ENCODE assay signal across 23 mouse cellular contexts in the genomic region with DNA sequence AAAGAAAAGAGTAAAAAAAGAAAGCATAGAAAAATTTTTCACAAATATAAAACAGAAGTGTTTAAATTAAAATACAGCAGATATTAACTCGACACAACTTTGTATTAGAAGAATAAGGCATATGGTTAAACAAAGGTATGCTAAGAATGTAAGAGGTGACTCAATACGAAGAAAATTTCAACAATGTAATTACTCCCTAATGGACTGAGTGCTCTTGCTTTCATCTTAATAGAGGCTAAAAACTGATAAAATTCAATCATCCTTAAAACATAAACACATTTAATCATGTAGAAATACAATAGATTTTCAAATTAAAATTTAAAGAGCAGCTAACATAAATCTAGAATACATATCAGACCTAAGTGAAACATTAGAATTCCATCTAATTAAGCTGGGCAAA.
DNase-seq lines count a peak whose midpoint lies in the region; ATAC-seq and TF ChIP-seq lines count a peak whose summit lies in the region.
"Had no signal": no experiment of that assay in that cellular context is flagged by ENCODE, and none has a peak within 500 bp of the region (broad histone marks: within the 10 kb centered on the region; RNA-seq: fewer than 3 reads in every experiment).

No protein-coding gene starts in this region.

- intact Hi-C loops in left cerebral cortex, postnatal 25 days (cut with DNase I): no loop called here

- 70% methylated on average over 2 of the region's 2 CpGs for WGBS in midbrain, embryonic 11.5 days
- 80% methylated on average over 2 of the region's 2 CpGs for WGBS in hindbrain, embryonic 14.5 days

- H3K4me3 ChIP-seq in midbrain, embryonic 11.5 days (ENCODE audit: low read depth, low read length): no peak overlapping the region
- H3K4me3 ChIP-seq in hindbrain, embryonic 14.5 days (replicated peaks; ENCODE audit: low read length): no peak overlapping the region

- H3K9ac ChIP-seq in midbrain, embryonic 11.5 days (ENCODE audit: low read length): no peak overlapping the region
- no peak overlapping the region for H3K9ac ChIP-seq in hindbrain, embryonic 14.5 days

- no peaks in the 10 kb centered on the region for H3K9me3 ChIP-seq in midbrain, embryonic 11.5 days (ENCODE audit: control insufficient read depth, low read length)
- H3K9me3 ChIP-seq in hindbrain, embryonic 14.5 days (ENCODE audit: control insufficient read depth, low read length): no peaks in the 10 kb centered on the region
- H3K9me3 ChIP-seq: G1E had no signal

- no peaks in the 10 kb centered on the region for H3K4me1 ChIP-seq in midbrain, embryonic 11.5 days (ENCODE audit: control insufficient read depth, insufficient read depth, low read length)
- H3K4me1 ChIP-seq in hindbrain, embryonic 14.5 days (replicated peaks; ENCODE audit: control insufficient read depth, insufficient read depth, low read length): no peaks in the 10 kb centered on the region

- DNase-seq in MN1 (ENCODE audit: low spot score) (peak; percentile 0), Patski (ENCODE audit: low read depth, low spot score) (no peak)
- DNase-seq in Muller cell, postnatal 12 days (ENCODE audit: inconsistent ontology term): peak; percentile 79
- no peak for DNase-seq in midbrain, embryonic 11.5 days (ENCODE audit: low spot score, missing footprints)
- no peak for DNase-seq in hindbrain, embryonic 14.5 days (ENCODE audit: low spot score)
- DNase-seq in left cerebral cortex, postnatal 25 days (ENCODE audit: low spot score in 2 of 2): no peak
- DNase-seq: adrenal gland, adult 2 months; adrenal gland, adult 8-10 months; adrenal gland, postnatal 10 days; adrenal gland, postnatal 14 days; adrenal gland, postnatal 25 days; adrenal gland, postnatal 36 days; B cell, adult 2 months; cerebellum, adult 11 months; cerebellum, adult 11-12 months; cerebellum, adult 18-20 months; cerebellum, adult 2 months; cerebellum, adult 8-10 months; cerebellum, adult 9-10 months had no signal

- H3K4me2 ChIP-seq in midbrain, embryonic 11.5 days: no peak overlapping the region
- H3K4me2 ChIP-seq in hindbrain, embryonic 14.5 days (replicated peaks): no peak overlapping the region

- peak; percentile 57 for ATAC-seq in Patski
- ATAC-seq in midbrain, embryonic 11.5 days (ENCODE audit: low FRiP score): no peak
- ATAC-seq in hindbrain, embryonic 14.5 days (ENCODE audit: low FRiP score): no peak
- ATAC-seq: activated CD4-positive, CD25-positive, alpha-beta regulatory T cell, adult 4 months; CD4-positive, CD25-positive, alpha-beta regulatory T cell, adult 4 months had no signal

- H3K36me3 ChIP-seq in midbrain, embryonic 11.5 days (ENCODE audit: control insufficient read depth, insufficient read depth, low read length): no peaks in the 10 kb centered on the region
- H3K36me3 ChIP-seq in hindbrain, embryonic 14.5 days (replicated peaks; ENCODE audit: control insufficient read depth, insufficient read depth): no peaks in the 10 kb centered on the region
- H3K36me3 ChIP-seq: G1E had no signal

- no peaks in the 10 kb centered on the region for H3K27me3 ChIP-seq in Patski
- H3K27me3 ChIP-seq in midbrain, embryonic 11.5 days (ENCODE audit: control insufficient read depth, insufficient read depth, low read length): no peaks in the 10 kb centered on the region
- H3K27me3 ChIP-seq in hindbrain, embryonic 14.5 days (ENCODE audit: control insufficient read depth, insufficient read depth, low read length): no peaks in the 10 kb centered on the region
- H3K27me3 ChIP-seq: CH12.LX had no signal

- in situ Hi-C loops in Patski (cut with MboI; ENCODE audit: low pct_unique_long_range_greater_than_20kb): no loop called here

- POLR2A ChIA-PET in Patski (lab: Charles Lee): no interaction called here

- no peak overlapping the region for H3K27ac ChIP-seq in midbrain, embryonic 11.5 days (ENCODE audit: low read depth, low read length)
- H3K27ac ChIP-seq in hindbrain, embryonic 14.5 days: no peak overlapping the region

- TF ChIP-seq CTCF in Patski (IDR thresholded peaks at IDR 0.05): no peak

- CTCF ChIA-PET in Patski (lab: Charles Lee): no interaction called here

Comparison
In these comparisons a context has a peak if more than half of its experiments do, and no peak if none do; other contexts are left out.
1. DNase-seq: peak in MN1 (single experiment) and Muller cell, postnatal 12 days (single experiment); none in Patski (single experiment), midbrain, embryonic 11.5 days (single experiment), hindbrain, embryonic 14.5 days (single experiment) and left cerebral cortex, postnatal 25 days (0 of 2).